Mouse (Mus musculus): ENCODE data around the gene 4932411N23Rik.
"Not testable (repeated sequence)": the region's sequence is repeated elsewhere in the genome, so short reads cannot be mapped to it uniquely, and the experiment has no call there.

Gene 4932411N23Rik

DNA sequence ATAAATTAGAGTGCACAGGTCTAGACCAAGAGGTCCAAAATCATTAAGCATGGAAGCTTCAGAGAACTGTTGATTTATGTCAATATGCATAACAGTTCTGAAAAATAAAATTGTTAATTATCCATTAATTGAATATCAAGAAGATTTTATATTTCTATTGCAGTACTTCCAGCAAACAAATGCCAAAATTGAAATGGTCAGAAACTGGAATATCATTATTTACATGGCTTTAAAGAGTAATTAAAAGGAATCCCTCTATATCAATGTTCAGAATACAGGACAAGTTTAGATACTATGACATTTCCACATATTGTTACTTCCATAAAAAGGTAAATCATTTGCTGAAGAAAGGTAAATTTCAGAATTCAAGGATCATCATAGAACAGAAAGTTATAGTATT is at the start of gene 4932411N23Rik:
TSS of gene 4932411N23Rik (minus strand) at position 101 of the 400 bp plus-strand sequence.
- CTCF ChIA-PET, result no interaction called here

DNA sequence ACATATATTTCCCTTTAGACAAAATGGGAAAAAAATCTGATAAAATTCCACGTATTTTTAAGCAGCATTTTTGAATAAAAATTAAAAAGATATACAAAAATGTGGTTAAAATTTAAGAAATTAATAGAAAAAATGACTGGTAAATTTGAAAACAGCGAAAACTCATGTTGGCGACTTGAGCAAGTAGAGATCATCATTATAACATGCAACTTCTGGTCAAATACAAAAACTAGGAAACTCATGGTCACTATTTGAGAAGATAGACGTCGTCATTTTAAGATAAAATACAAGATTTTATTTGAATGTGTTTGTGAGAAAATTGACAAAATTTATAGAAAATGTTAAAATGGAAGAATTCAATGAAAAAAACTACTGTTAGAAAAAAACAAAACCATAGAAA is 35.8 kb downstream of the 4932411N23Rik start:
- CTCF ChIA-PET, result no interaction called here

DNA sequence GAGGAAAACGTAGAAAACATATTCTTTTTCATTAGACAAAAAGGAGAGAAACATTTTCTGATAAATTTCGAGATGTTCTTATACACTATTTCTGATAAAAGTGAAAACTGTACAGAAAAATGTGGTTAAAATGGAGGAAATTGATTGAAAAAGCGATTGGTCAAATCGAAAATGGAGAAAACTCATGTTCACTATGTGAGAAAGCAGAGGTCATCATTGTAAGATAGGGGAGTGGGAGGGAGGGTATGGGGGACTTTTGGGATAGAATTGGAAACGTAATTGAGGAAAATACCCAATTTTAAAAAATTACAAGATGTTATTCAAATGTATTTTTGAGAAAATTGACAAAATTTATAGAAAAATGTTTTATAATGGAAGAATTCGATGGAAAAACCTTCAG is 38.0 kb downstream of the 4932411N23Rik start:
- CTCF ChIA-PET, result not testable (repeated sequence)

DNA sequence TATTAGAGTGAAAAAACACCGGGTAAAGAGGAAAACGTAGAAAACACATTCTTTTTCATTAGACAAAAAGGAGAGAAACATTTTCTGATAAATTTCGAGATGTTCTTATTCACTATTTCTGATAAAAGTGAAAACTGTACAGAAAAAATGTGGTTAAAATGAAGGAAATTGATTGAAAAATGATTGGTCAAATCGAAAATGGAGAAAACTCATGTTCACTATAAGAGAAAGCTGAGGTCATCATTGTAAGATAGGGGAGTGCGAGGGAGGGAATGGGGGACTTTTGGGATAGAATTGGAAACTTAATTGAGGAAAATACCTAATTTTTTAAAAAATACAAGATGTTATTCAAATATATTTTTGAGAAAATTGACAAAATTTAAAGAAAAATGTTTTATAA is 40.8 kb downstream of the 4932411N23Rik start:
- CTCF ChIA-PET, result not testable (repeated sequence)

DNA sequence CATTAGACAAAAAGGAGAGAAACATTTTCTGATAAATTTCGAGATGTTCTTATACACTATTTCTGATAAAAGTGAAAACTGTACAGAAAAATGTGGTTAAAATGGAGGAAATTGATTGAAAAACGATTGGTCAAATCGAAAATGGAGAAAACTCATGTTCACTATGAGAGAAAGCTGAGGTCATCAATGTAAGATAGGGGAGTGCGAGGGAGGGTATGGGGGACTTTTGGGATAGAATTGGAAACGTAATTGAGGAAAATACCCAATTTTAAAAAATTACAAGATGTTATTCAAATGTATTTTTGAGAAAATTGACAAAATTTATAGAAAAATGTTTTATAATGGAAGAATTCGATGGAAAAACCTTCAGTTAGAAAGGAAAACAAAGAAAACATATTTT is 42.2 kb downstream of the 4932411N23Rik start:
- CTCF ChIA-PET, result not testable (repeated sequence)

All from spleen, embryonic (tissue).